Mouse (Mus musculus) liver, postnatal 0 days (tissue): ENCODE results near the gene Saxo1.

Experiments used
- CTCF ChIP-seq: sonication (generic); IDR thresholded peaks from 2 replicates; pipeline ENCODE4 v1.5.1; 2016; ENCODE audit warnings: antibody characterized with exemption, low read depth
- EP300 ChIP-seq: IDR thresholded peaks from 2 replicates; pipeline ENCODE4 v1.6.1; 2016; ENCODE audit warnings: antibody characterized with exemption, low read depth, mild to moderate bottlenecking

DNA sequence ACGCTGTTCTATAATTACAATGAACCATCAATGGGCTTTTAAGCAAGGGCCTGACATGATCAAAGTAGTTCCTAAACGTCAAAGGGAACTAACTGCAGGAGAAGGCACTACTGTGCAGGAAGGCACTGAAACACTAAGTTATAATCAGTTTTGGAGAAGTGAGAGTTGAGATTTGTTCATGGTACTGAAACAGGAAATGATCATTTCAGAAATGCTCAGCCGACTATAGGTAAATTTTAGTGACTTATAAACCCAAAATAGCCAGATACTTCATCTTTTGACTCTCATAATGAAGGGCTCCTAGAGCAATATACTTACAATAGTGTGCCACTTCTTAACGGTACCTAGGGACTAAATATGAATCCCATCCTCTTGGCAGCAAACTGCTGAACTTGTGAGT, 21.9 kb upstream of the Saxo1 start:
- TF ChIP-seq CTCF (no peak), EP300 (no peak)
